Mouse (Mus musculus): ENCODE measurements around the gene Gm21854. TPM values are rescaled to one million over a fixed set of nuclear protein-coding genes. Genes with fewer than 3 reads are reported as not detected.
"Not testable (repeated sequence)": the region's sequence is repeated elsewhere in the genome, so short reads cannot be mapped to it uniquely, and the experiment has no call there.

Gene Gm21854
- total RNA-seq (2021) = not detected
- long read RNA-seq, experiment 1 = 0 reads
- long read RNA-seq, experiment 2 = 0 reads

GRCm38 (mm10) chrY:5656686-5657085, at the start of gene Gm21854:
Gm21854 (plus strand) TSS chrY:5656986.
- not testable (repeated sequence) for DNase-seq (ENCODE audit: low spot score in 2 of 2)

Other genes with a start within 250 kb of the Gm21854 start
- not detected for gene Gm20914, start 69.0 kb downstream of the Gm21854 start, total RNA-seq (2021)
- not detected for gene Gm28171, start 136.4 kb downstream of the Gm21854 start, total RNA-seq (2021)

Data from adrenal gland, adult 18-20 months (tissue).